Mouse (Mus musculus): ENCODE data around the gene Cish. TPM values are rescaled to one million over a fixed set of nuclear protein-coding genes. Genes with fewer than 3 reads are reported as not detected.
A peak's percentile ranks its signal among the peaks of the same experiment; 100 is the strongest.

The Cish gene
- total and polyA plus RNA-seq, 3 experiments: 13.9 to 34.8 (median 18.6) TPM

DNA sequence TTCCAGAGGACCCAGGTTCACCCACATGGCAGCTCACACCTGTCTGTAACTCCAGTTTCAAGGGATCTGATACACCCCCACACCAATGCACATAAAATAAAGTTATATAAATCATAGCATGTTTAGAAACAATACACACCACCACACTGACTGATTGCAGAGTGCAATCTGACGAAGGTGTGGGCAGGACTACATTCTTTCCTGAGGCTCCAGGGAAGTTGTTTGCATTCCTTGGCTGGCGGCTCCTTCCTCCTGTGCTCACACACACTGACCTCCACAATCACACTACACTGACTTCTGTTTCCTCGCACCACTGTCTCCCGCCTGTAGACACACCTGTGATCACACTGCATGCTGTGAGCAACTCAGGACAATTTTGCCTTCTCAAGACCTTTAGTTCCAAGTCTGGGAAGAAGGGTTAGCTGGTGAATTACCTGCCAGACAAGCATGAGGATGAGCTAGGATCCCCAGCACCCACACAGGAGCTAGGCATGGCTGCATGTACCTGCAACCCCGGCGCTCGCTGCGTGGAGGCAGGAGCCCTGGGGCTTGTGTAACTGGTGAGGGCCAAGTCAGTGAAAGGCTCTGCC lies 26.7 kb downstream of the Cish start:
- no peak for DNase-seq

DNA sequence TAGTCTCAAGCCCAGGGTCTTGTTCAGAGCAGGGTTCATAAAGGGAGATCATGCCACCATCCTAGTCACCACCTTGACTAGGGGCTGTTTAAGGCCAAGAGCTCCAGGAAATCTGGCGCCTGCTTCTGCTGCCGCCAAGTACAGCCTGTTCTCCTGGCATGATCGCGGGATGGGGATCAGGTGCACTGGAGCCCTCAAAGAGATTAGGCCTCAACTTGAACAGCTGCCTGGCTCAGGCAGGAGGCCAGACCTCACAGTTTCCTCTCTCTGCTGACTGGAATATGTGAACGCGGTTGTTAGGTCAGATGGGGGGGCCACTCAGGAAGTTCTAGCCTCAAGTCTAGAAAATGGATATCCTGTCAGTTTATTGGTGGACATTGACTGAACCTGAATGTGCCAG lies 27.7 kb downstream of the Cish start:
- DNase-seq: peak; percentile 29

DNA sequence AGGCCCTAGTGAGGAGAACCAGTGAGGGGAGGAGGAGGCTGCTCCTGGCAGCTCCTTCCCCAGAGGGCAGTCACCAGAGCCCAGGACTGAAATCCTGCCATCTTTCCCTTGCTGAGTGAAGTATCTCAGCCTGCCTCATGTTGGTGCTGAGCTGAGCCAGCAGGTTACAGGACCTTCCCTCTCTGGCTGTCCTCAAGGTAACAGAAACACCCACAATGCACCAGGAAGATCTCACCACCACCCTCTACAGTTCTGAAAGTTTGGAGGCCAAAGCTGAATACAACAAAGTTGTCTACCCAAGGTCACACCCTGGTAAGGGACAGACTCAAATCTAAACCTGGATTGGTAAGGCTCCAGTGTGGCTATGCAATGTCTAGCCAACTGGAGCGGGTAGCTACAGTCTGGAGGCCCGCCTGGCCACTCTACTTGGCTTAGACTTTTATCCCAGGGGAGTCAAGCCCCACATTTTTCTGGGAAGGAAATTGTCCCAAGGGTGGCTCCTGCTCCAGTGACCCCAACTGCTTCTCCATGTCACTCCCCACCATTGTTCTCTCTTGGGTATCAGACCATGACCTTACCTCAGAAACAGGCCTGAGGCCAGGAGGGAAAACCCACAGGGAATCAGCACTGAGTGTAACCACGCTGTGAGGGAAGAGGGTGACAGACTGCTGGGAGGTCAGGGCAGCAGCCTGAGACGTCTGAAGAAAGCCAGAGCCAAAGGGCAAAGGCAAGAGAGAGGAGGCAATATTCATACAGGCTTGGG lies 29.2 kb downstream of the Cish start:
- peak; percentile 62 for DNase-seq

DNA sequence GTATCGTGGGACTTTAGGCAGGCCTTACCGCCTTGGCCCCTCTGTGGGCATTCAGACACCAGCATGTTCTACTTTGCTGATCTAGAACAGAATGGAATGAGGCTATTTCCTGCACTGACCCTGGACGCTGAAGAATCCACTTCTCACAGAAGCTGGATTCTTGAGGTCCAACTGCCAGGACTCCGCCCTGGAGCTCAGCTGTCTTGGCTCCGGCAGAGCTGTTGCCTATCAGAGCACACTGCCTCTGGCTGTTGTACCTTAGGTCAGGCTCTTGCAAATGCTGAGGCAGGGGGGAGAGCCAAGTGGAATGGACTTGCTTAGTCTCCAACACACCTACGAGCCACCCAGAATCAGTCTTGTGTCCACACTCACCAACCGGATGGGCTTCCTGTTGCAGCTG lies 30.1 kb downstream of the Cish start:
- no peak for DNase-seq

DNA sequence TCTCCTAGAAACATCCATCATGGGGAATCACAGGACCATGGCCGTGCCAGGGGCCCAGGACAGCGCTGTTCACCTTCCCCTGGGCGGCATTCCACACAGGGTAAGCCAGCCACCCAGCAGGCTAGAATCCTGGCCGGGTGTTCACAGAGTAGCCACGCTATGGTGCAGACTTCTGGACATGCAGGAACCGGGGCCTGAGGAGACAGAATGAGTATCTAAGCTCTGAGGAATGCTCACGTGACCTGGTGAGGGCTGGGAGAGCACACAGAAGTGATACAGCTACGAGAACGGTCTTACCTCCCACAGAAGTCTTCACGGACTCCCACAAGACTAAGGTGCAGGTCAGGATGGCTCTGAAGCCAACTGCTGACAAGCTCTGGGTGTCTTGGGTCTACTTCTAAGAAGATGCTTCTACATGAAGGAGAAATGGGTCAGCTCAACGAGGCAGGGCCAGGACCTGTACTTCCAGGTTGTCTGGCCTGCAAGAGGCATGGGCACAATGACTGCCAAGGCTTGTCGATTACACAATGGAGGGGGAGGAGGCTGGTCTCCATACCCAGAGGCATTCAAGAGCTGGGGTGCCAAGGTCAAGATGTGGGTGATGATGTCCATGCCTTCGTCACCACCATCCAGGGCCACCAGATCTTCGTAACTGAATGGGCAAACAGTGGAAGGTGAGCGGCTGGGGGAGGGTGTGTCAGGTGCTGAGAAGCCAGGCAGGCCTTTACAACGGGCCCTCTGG lies 32.2 kb downstream of the Cish start:
- peak; percentile 49 for DNase-seq

DNA sequence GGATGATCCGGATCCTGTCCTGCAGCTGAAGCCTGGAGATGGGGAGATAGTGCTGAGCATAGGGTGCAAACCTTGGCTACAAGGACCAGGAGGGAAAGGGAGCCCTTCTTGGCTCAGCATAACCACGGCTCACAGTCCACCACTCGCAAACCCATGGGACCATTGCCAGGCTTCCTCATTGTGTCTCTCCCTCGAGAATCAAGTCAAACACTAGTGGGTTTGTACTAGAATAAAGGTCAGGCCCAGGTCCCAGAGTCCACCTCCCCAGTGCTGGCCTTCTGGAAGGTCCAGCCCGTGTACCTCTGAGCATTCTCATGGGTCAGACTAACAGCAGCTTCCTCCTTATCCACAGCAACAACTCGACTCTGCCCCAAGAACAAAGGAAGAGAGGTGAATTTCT lies 35.0 kb downstream of the Cish start:
- no peak for DNase-seq

DNA sequence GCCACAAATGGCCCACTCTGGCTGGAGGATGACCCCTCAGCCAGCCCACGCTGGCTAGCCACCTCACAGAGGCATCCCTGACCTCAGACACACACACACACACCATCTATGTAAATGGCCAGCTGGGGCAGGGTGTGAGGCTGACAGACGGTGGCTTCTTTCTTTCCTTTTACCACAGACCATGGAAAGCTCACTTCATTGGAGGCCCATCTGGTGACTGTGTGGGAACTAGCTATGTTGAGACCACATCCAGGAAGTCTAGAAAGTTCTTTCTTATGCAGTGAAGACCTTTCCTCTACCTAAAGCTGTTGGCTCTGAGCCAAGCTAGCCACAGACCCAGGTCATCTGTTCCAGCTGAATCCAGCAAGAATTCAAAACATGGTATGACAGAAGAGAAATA lies 37.9 kb downstream of the Cish start:
- DNase-seq: no peak

DNA sequence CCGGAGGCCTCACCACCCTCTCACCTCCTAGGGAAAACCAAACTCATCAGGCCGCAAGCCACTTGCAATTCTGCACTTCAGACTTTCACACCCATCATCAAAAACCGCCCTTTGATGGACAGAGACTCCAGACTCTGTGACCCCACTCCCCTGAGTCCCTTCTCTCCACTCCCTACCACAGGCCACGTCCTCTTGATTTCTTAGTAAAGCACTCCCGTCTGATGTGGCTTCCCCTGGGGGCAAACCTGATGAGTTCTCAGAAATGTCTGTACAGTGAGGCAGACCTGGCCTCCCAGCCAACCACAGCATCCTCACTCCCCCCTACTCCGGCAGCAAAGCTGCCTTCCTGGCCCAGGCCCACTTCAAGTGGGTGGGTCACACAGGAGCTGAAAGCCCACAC lies 38.5 kb downstream of the Cish start:
- no peak for DNase-seq

DNA sequence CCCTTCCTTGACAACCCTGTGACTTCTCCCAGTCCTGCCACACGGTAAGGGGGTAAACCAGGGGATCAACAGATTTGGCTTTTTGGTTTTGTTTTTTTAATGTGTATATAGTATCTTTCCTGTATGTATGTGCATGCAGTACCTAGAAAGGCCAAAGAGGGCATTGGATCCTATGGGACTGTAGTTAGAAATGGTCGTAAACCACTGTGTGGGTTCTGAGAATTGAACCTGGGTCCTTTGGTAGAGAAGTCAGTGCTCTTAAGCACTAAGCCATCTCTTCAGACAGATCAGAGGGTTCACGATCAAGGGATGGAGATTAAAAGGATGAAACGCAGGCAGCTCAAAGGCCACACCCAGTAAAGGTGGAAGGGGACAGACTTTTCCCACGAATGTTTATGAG lies 39.2 kb downstream of the Cish start:
- DNase-seq: no peak

DNA sequence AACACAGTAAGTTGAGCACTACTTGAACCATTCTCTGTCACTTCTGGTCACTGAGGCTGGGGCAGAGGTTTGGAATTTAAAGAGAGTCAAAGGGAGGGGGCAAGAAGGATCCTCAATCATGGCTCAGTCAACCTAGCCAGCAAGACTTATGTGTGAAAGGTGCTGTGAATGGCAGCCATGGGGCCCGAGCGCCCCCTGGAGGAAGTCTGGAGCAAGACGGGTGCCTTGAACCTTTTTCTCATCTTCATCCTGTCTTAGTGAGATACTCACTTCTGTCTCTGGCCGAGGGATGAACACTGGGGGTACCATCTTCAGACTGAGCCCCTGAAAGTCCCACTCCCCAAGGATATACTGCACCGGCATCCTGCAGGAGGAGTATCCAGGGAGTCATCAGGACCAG lies 40.1 kb downstream of the Cish start:
- DNase-seq: peak; percentile 74

DNA sequence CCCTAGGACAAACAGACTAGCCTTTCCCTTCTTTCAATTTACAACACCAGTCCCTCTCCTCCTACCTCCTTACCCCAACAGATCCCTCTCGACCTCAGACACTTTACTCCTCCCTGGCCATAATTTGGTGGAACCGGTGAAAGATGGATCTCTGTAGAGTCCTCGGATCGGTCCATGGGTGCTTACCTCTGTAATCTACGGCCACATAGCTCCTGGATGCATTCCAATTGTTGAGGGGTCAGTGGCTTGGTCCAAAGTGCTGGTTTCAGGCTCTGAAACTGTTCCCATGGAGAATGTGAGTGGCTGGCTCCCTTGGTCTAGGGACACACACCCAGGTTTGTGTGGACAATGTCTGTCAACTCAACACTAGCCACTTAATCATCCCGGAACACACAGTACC lies 40.6 kb downstream of the Cish start:
- no peak for DNase-seq

DNA sequence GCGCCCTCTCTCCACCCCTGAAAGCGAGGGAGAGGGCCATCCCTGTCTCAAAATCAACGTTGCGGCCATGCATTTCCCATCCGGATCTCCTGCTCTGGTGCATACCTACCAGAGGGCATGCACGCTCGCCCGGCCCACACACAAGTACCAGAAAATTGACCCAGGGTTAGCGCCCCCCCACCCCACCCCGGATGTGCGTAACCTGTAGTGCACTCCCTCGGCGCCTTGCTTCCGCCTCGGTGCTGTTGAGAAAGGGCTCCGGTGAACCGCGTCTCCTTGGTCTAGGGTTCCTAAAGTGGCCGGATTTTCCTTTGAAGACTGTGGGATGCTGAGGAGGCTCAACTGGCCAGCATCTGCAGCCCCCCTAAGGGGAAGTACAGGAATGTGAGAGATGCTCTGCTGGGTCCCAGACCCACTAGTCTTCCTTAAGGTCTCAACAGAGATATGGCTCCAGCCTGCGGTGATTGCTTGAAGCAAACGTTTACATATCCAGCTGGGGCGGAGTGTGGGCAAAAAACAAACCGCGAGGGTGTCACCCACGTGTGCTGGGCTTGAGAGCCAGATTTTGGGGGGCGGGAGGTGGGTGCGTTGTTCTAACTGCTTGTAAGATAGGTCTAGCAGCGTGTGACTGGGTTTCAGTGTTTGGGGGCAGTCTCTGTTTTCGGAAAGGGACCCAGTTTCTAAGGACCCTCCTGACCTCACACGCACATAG lies 42.5 kb downstream of the Cish start, which contains the start of gene Hemk1:
Gene Hemk1 (minus strand): TSS at position 179 of the 712 bp plus-strand sequence.
- DNase-seq: peak; percentile 84

DNA sequence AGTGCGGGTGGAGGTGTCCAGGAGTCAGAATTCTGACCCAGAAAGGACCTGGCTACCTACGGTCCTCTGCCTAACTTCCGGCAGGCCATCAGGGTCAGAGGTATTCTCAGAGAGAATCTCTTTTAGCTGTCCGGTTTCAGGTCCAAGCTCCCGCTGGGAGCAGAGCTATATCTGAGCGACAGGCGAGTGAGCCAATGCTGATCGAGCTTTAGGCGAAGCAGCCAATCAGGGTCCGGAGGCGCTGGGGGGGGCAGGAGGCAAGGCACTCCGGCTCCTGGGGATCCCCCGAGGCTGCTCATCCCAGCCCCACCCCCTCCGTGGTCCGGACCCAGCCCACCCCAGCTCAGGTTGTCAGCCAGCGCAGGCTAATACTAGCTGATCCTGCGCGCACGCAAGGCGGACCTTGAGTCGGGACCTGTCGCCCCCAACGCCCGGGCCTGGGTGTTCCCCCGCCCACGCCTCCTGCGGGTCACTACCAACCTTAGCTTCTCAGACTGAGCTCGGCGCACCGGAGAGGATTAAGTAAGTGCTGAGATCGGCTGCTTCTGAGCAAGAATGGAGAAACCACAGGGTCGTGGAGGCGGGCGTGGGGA lies 44.5 kb downstream of the Cish start, which contains the start of gene 6430571L13Rik:
Gene 6430571L13Rik (plus strand): TSS at position 336 of the 593 bp plus-strand sequence.
- DNase-seq: peak; percentile 97

DNA sequence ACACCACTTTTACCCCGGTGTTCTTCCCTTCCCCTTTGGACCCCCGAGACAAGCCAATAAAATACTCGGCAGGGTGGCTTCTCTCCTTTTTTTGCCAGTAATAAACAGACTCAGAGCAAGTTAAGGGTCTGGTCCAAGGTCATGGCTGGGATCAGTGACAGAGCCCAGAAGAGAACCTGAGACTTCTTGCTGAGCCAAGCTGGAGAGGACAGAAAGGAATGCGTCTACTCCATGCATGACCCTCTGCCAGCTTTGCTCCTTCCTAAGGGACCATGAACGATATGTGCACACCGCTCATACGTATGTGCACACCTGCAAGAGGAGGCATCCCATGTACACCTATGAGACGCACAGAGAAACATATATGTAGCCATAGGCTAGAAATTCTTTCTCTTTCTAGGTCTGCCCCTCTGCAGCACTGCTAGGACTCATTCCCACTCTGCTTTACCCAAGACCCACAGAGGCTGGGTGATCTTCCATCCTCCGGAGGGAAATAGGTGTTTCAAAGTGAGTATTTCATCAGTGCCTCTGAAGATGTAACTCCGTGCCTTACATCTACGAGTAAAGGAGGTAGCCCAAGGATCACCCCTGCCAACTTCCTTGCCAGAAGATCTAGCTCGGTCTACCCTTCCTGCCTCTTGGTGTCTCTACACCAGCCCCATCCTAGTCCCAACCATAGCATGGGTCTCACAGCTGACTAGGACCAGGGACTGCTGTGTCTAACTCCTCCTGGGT lies 45.3 kb downstream of the Cish start:
- no peak for DNase-seq

DNA sequence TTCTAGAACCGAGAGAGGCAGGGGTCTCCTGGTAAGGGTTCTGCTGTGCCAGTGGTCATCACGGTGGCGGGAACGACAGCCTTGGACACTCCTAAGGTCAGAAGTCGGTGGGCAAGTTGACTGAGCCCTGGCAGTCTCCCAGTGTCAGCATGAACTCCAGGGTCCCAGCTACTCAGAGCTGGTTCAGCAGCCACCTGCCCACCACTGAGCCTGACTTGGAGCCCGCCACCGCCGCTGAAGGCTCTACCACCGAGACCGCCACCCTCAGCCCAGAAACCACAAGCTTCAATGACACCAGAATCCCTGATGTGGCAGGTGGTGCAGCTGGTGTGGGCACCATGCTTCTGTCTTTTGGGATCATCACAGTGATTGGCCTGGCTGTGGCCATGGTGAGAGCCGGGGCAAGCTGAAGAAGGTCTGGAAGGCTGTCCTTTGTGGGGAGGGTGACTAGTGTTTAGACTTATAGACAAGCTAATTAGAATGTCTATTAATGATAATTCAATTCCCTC lies 46.4 kb downstream of the Cish start:
- DNase-seq: no peak

DNA sequence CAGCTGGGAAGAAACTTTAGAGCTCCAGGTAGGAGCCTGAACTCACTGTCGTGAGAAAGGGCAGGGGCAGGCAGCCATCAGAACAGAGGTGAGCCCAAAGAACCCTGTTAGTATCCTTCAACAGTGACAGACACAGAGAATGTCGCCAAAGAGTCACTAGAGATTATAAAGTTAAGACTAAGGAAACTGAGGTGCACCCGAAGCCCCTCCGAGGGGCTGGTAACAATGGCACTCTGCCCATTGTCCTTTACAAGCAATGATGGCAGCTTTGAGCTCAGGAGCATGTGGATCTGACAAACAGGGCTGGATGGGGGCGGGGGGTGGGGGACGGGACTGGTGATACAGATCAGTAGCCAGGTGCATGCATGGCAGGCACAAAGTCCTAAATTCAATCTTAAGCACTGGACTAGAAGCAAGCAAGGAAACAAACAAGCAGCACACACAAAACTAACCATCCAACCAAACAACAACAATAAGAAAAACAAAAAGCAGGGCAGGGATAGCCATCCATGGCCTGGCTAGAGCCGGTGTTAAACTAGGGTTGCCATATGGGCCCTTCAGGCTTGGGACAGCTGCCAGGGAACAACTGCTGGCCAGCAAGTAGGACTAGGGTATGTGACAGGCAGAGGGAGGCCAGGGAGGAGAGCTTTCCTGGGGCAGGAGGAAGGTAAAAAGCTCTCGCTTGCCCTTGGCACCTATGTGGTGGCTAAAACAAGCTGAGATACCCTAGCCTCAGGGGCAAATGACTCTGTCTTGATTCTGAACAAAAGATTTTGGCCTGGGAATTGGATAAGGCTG lies 47.5 kb downstream of the Cish start:
- no peak for DNase-seq

DNA sequence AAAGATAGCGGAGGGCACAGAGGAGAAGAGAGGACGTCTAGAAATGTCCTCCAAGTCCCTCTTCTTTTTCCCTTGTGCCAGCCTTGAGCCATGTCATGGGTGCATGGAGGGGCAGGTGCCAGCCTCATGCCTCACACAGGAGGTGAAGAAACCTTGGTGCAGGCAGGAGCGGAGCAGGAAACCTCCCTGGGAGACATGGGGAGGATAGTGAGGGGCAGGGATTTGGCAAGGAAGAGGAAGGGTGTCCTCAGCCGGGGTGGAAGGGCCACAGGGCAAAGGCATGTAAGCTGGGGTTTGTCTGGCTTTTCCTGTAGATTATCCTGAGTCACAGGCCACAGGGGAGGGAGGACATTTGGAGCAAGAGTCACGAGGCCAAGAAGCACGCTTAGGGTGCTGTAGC lies 48.2 kb downstream of the Cish start:
- no peak for DNase-seq

DNA sequence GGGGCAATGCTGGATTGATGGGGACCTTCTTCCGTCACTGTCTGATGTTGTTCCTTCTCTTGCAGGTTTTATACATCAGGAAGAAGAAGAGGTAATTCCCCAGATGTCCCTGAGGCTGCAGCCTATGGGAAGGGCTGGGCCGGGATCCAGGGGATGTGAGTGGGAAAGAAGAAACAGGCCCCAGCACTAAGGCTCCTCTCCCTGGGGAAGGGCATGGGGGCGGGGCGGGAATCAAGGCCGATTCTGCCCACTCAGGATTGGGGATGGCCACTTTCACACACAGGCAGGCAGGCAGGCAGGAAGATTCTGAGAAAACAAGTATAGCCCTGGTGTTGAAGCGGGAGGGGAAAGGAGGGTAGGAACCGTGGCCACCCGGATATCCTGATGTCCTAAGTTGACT lies 50.3 kb downstream of the Cish start:
- DNase-seq: no peak

DNA sequence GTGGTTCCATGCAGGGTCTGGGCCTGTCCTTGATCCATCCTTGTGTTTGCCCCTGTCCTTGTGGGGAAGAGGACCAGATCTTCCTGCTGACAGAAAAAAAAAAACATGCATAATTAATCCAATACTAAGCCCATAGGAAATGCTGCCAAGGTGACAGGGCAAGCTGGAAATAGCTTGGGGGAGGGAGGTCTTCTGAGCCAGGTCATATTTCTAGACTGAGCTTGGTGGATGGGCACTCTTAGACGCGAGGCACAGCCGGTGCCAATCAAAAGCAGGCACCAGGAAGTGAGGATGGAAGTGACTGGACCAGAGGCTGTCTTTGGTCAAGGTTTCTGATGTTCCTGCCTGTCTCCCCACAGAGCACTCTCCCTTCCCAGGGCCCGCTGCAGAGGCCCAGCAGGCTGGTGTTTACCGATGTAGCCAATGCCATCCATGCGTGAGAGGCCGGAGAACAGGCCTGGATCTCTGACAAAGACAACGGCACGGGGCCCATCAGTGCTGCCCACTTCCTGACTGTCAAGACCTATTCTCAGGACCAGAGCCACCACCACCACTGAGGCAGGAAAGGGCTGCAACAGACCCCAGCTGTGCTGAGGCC lies 51.9 kb downstream of the Cish start:
- no peak for DNase-seq

DNA sequence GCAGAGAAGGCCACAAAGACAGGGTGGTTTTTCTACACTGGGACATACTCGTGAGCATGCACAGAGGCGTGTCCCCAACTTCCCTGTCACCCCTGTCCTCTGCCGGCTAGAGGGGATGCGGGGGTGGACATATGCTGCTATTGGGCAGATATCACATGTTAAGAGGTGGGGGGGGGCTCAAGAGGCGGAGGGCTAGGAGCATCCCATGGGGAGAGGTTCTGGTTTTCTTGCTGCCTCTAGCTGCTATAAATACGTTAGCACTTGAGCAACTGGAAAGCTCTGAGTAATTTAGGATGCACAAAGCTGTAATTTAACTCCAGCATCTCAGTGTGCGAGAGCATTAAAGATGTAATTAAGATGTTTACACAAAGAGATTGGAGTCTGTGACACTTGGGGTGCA lies 53.5 kb downstream of the Cish start:
- DNase-seq: no peak

All from adrenal gland, adult 2 months (tissue).